In the genomic region with DNA sequence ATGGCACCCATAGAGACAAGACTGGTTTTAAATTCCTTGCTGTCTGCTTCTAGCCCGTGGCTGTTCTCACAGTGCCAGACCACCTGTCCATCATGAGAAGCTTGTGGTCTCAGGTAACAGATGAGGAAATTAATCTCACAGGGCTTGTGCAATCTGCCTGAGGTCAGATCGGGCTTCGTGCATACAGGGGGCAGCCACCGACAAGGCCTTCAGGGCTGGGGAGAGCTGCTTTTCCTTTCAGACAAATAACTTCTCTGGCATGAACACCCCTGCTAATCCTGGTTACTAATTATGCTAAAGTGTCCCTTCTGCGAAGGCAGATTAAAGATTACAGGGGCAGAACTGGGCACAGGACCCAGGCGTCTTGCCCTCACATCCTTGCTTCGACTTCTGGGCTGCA, we compare ENCODE assay signal across 14 mouse cellular contexts.
"Had no signal": no experiment of that assay in that cellular context is flagged by ENCODE, and none has a peak within 500 bp of the region (broad histone marks: within the 10 kb centered on the region; RNA-seq: fewer than 3 reads in every experiment).

No protein-coding gene starts in this region.

- H3K36me3 ChIP-seq: limb, embryonic 13.5 days; midbrain, embryonic 13.5 days; neural tube, embryonic 12.5 days had no signal

- H3K9ac ChIP-seq: limb, embryonic 13.5 days; liver, embryonic 14.5 days; midbrain, embryonic 13.5 days; neural tube, embryonic 12.5 days had no signal

- ATAC-seq: lung, postnatal 0 days; midbrain, embryonic 13.5 days had no signal

- H3K27me3 ChIP-seq: limb, embryonic 13.5 days; midbrain, embryonic 13.5 days; neural tube, embryonic 12.5 days had no signal

- H3K4me3 ChIP-seq: layer of hippocampus, adult 2 months; limb, embryonic 13.5 days; midbrain, embryonic 13.5 days; neural tube, embryonic 12.5 days had no signal

- DNase-seq: kidney, adult 18-20 months; kidney, postnatal 4 days; left cerebral cortex, postnatal 4 days; lung, adult 2 months; lung, postnatal 36 days; right cerebral cortex, postnatal 14 days; thymus, postnatal 36 days had no signal

- H3K27ac ChIP-seq: kidney, postnatal 0 days; layer of hippocampus, adult 2 months; limb, embryonic 13.5 days; liver, embryonic 14.5 days; midbrain, embryonic 13.5 days; neural tube, embryonic 12.5 days had no signal

- H3K9me3 ChIP-seq: limb, embryonic 13.5 days; midbrain, embryonic 13.5 days; neural tube, embryonic 12.5 days had no signal

- H3K4me2 ChIP-seq: limb, embryonic 13.5 days; midbrain, embryonic 13.5 days; neural tube, embryonic 12.5 days had no signal

- H3K4me1 ChIP-seq: limb, embryonic 13.5 days; midbrain, embryonic 13.5 days; neural tube, embryonic 12.5 days had no signal
